Mouse (Mus musculus) intestine, embryonic 15.5 days (tissue): ENCODE results near the gene Parvb. TPM values are rescaled to one million over a fixed set of nuclear protein-coding genes. Genes with fewer than 3 reads are reported as not detected.
A peak's percentile ranks its signal among the peaks of the same experiment; 100 is the strongest.

Experiments
- ATAC-seq: fragments of 200-750 bp; cut with Nextera tagmentation; 2 replicates; pipeline ENCODE4 v1.8.0; 2017; ENCODE audit warnings: moderate TSS enrichment, moderate library complexity
- H3K27ac ChIP-seq: fragments of 300-500 bp; sonication (generic); 2 replicates; pipeline ENCODE4 v1.5.1; 2015; ENCODE audit warnings: mild to moderate bottlenecking, inconsistent platforms
- H3K27me3 ChIP-seq: fragments of 300-500 bp; sonication (generic); replicated peaks from 2 replicates; pipeline ENCODE4 v1.6.1; 2015; ENCODE audit warnings: inconsistent platforms
- H3K36me3 ChIP-seq: fragments of 300-500 bp; sonication (generic); 2 replicates; pipeline ENCODE4 v1.6.1; 2015; ENCODE audit warnings: inconsistent platforms
- H3K4me1 ChIP-seq: fragments of 300-500 bp; sonication (generic); replicated peaks from 2 replicates; pipeline ENCODE4 v1.6.1; 2015; ENCODE audit warnings: inconsistent platforms
- H3K4me2 ChIP-seq: fragments of 300-500 bp; sonication (generic); replicated peaks from 2 replicates; pipeline ENCODE4 v1.6.1; 2015; ENCODE audit warnings: mild to moderate bottlenecking, inconsistent platforms
- H3K4me3 ChIP-seq: fragments of 300-500 bp; sonication (generic); replicated peaks from 2 replicates; pipeline ENCODE4 v1.5.1; 2015; ENCODE audit warnings: inconsistent platforms
- H3K9ac ChIP-seq: fragments of 300-500 bp; sonication (generic); 2 replicates; pipeline ENCODE4 v1.6.1; 2015; ENCODE audit warnings: inconsistent platforms
- H3K9me3 ChIP-seq: fragments of 300-500 bp; sonication (generic); 2 replicates; pipeline ENCODE4 v1.6.1; 2016; ENCODE audit warnings: inconsistent platforms
- WGBS: fragments of 180-500 bp; shearing (Covaris S2); methylation state at CpG from one replicate; pipeline ENCODE4 v1.1.7; 2015; 5-methylcytosine and 5-hydroxymethylcytosine counted together
- polyA plus RNA-seq: library from polyadenylated mRNA; unstranded; fragments of >200 nt; fragmentation: Nextera tagmentation; extraction: Ambion mirVana; gene quantifications from 2 replicates; pipeline ENCODE4 v1.2.1, GENCODE M21; 2015

Gene Parvb
- polyA plus RNA-seq, 1 experiment from 2014 or later, result 3.9 TPM

- ATAC-seq, result no peak
- no peak overlapping the region for H3K9ac ChIP-seq
- no peak overlapping the region for H3K4me3 ChIP-seq
- H3K27ac ChIP-seq, result no peak overlapping the region
- 79% methylated on average over 5 of the region's 5 CpGs for WGBS
- no peak overlapping the region for H3K4me2 ChIP-seq
- no peaks in the 10 kb centered on the region for H3K9me3 ChIP-seq
- H3K4me1 ChIP-seq, result peaks cover 7% of the 10 kb centered on the region; the same call in 1 of the 2 replicates
- no peaks in the 10 kb centered on the region for H3K27me3 ChIP-seq
- H3K36me3 ChIP-seq, result no peaks in the 10 kb centered on the region
Measured at GRCm38 (mm10) chr15:84221539-84221938, 10.3 kb upstream of the Parvb start.

GRCm38 (mm10) chr15:84223423-84223822 lies 8.4 kb upstream of the Parvb start:
- no peak overlapping the region for H3K4me2 ChIP-seq
- no peak overlapping the region for H3K4me3 ChIP-seq
- H3K36me3 ChIP-seq, result no peaks in the 10 kb centered on the region
- ATAC-seq, result no peak
- no peaks in the 10 kb centered on the region for H3K27me3 ChIP-seq
- 32% methylated on average over 6 of the region's 6 CpGs for WGBS
- H3K9me3 ChIP-seq, result no peaks in the 10 kb centered on the region
- peaks cover 5% of the 10 kb centered on the region; the same call in 1 of the 2 replicates for H3K4me1 ChIP-seq
- H3K27ac ChIP-seq, result no peak overlapping the region
- no peak overlapping the region for H3K9ac ChIP-seq

DNA sequence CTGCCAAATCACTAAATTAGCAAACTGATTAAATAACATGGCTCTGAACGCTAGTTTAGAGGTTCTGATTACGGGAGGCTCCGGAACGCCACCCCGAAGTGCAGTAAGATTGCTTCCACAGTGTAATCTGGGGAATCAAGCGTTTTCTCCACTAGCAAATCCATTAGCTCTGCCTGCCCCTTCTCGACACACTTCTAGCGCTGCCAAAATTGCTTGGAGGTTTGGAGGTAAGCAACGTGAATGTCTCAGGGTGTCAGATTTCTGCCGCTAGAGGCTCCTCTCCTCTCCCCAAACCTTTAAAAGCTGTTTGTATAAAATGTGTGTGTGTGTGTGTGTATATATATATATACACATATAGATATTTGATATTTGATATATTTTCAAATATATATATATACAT lies 7.1 kb upstream of the Parvb start:
- Histone ChIP-seq H3K36me3 (no peaks in the 10 kb centered on the region), H3K4me2 (no peak overlapping the region), H3K27ac (no peak overlapping the region), H3K9ac (no peak overlapping the region), H3K4me3 (no peak overlapping the region), H3K4me1 (no peaks in the 10 kb centered on the region), H3K27me3 (no peaks in the 10 kb centered on the region), H3K9me3 (no peaks in the 10 kb centered on the region)
- 46% methylated on average over 10 of the region's 10 CpGs for WGBS
- no peak for ATAC-seq

- peaks cover 13% of the 10 kb centered on the region for H3K4me1 ChIP-seq
- no peaks in the 10 kb centered on the region for H3K36me3 ChIP-seq
- H3K9ac ChIP-seq, result no peak overlapping the region
- no peaks in the 10 kb centered on the region for H3K9me3 ChIP-seq
- no peak for ATAC-seq
- no peak overlapping the region for H3K4me2 ChIP-seq
- peaks cover 7% of the 10 kb centered on the region; the same call in 1 of the 2 replicates for H3K27me3 ChIP-seq
- 76% methylated on average over 15 of the region's 15 CpGs for WGBS
- no peak overlapping the region for H3K27ac ChIP-seq
- no peak overlapping the region for H3K4me3 ChIP-seq
Measured at GRCm38 (mm10) chr15:84226918-84227317, 4.9 kb upstream of the Parvb start.

DNA sequence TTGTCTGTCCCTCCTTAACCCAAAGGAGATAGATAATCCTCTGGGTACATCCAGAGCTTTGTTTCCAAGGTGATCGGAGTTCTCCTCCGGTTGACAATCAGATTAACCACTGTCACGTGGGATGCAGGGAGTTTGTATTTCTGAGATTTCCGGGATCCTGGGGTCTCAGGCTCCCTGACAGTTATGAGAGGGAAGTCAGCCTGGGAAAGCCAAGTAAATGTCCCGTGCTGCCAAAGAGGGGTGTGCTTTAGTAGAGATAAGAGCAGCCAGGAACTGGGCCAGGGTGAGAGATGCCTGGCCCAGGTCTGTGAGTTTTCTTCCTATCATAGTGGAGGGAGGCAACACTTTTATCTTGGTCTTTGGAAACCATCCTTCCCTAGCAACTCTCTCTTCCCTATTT lies 1.2 kb upstream of the Parvb start:
- 22% methylated on average over 5 of the region's 5 CpGs for WGBS
- peaks cover 7% of the 10 kb centered on the region; the same call in 1 of the 2 replicates for H3K27me3 ChIP-seq
- H3K4me3 ChIP-seq, result no peak overlapping the region
- H3K4me1 ChIP-seq, result peaks cover 16% of the 10 kb centered on the region
- no peaks in the 10 kb centered on the region for H3K9me3 ChIP-seq
- no peak overlapping the region for H3K27ac ChIP-seq
- no peaks in the 10 kb centered on the region for H3K36me3 ChIP-seq
- H3K4me2 ChIP-seq, result peak overlapping the region; percentile 88
- H3K9ac ChIP-seq, result no peak overlapping the region
- ATAC-seq, result peak; percentile 19; the same call in 1 of the 2 replicates

DNA sequence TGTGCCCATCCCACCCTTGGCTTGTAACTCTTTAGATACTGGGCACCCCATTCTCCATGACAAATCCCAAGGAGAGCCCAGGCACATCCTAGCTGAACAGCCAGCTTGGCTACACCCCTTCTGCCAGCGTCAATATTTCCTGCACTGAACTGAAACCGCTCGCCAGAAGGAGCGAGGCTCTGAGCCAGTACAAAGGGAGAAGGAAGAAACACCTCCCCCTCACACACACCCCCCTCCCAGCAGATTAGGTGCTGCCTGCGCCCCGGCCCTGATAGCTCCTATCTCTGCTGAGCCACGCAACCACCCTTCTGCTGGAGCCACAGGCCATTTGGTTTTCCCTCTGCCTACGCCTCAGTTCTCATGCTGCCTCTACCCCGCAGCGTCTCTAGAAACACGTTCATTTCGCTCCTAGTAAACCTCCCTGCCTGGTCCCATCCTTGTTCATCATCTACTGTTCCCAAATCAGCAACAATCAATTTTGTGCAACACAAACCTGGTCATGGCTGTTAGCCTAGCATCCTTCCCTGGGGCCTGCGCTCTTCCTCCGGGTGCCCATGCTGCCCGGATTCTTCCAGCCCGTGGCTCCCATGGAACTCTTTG lies 630 bp upstream of the Parvb start:
- peak; percentile 68 for ATAC-seq
- peak overlapping the region; percentile 88 for H3K4me2 ChIP-seq
- H3K27me3 ChIP-seq, result peaks cover 7% of the 10 kb centered on the region; the same call in 1 of the 2 replicates
- H3K27ac ChIP-seq, result 0 out of 2 replicates have a peak overlapping the region, but pooled peaks have one; percentile 10
- H3K9me3 ChIP-seq, result no peaks in the 10 kb centered on the region
- H3K4me1 ChIP-seq, result peaks cover 16% of the 10 kb centered on the region
- WGBS, result 9% methylated on average over 16 of the region's 16 CpGs
- no peak overlapping the region for H3K9ac ChIP-seq
- peak overlapping the region; percentile 47 for H3K4me3 ChIP-seq
- no peaks in the 10 kb centered on the region for H3K36me3 ChIP-seq

- Histone ChIP-seq H3K9me3 (no peaks in the 10 kb centered on the region), H3K36me3 (no peaks in the 10 kb centered on the region), H3K4me1 (peaks cover 16% of the 10 kb centered on the region), H3K4me3 (peak overlapping the region; percentile 47; the same call in 1 of the 2 replicates), H3K9ac (no peak overlapping the region), H3K4me2 (peak overlapping the region; percentile 88), H3K27me3 (peaks cover 7% of the 10 kb centered on the region; the same call in 1 of the 2 replicates), H3K27ac (no peak overlapping the region)
- ATAC-seq, result no peak
- 32% methylated on average over 8 of the region's 8 CpGs for WGBS
Measured at GRCm38 (mm10) chr15:84232609-84233008, 766 bp downstream of the Parvb start.

DNA sequence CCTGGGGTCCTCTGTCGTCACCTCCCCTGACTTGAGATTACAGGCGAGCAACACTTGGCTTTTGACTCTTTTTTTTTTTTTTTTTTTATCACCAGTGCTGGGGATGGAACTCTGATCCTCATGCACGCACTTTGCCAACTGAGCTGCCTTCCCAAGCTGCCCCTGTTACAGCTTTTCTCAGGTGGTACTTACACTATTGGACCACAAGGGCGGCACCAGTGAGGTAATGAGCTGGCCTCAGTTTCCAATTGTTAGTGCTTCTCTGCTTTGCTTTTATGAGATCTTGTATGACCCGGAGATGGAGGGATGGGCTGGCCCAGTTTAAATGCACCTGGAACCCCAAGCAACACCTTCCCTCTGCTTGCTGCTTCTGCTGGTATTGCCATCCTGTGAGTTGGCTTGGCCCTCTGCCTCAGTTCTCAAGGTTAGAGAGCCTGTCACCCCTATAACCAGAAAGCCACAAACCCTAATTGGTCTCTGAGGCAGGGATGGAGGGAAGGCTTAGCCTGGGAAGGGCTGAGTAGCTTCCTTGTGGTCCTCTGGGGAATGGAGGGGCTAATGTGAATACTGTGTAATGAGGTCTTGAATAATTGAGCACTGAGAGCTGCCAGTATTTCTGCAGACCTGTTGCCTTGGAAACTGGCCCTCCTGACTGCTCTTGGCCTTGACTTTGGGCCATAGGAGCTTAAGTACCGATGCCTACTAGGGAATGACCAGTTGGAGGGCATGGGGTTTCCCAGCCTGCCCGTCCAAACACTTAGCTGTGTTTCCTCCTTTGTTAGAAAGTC lies 3.1 kb downstream of the Parvb start:
- 85% methylated on average over 7 of the region's 7 CpGs for WGBS
- no peaks in the 10 kb centered on the region for H3K36me3 ChIP-seq
- peaks cover 7% of the 10 kb centered on the region for H3K27me3 ChIP-seq
- H3K4me2 ChIP-seq, result no peak overlapping the region
- H3K9me3 ChIP-seq, result no peaks in the 10 kb centered on the region
- peaks cover 29% of the 10 kb centered on the region for H3K4me1 ChIP-seq
- H3K4me3 ChIP-seq, result no peak overlapping the region
- no peak overlapping the region for H3K9ac ChIP-seq
- no peak for ATAC-seq
- H3K27ac ChIP-seq, result 0 out of 2 replicates have a peak overlapping the region, but pooled peaks have one; percentile 2

DNA sequence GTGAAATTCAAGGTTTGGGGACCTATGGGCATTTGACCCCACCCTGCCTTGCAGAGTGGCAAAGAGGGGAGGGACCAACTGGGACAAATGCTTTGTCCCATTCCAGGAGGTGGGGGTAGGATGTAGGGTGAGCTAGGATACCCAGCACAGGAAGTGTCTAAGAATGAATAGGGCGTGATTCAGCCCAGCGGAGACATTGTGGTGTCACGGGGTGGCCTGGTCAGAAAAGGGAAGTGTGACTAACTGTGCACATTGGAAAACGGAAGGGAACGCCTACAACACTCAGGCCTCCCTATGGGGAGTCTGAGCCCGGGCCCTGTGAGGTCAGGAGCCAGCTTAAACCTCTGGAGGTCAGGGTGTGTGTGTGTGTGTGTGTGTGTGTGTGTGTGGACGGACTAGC lies 3.8 kb downstream of the Parvb start:
- Histone ChIP-seq H3K27me3 (peaks cover 7% of the 10 kb centered on the region), H3K36me3 (no peaks in the 10 kb centered on the region), H3K9me3 (no peaks in the 10 kb centered on the region), H3K27ac (no peak overlapping the region), H3K4me2 (no peak overlapping the region), H3K4me3 (no peak overlapping the region), H3K4me1 (peaks cover 28% of the 10 kb centered on the region), H3K9ac (no peak overlapping the region)
- 82% methylated on average over 7 of the region's 7 CpGs for WGBS
- ATAC-seq, result peak; percentile 18; the same call in 1 of the 2 replicates

DNA sequence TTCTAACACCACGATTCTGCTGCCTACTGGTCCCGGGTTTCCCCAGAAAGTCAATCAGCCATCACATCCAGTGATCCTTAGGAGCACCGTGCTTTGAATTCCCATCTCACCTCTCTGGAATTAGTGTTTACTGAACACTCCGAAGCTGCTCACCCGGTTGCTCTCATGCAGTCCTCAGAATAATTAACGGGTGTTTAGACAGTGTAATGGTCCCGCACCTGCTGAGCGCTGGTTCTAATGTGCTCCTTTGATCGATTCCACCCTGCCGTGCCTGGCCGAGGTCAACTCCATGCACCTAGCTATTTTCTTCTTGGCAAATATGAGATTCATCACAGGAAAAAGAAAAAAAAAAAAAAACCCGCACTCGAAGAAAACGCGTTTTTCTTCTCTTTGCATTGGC lies 6.7 kb downstream of the Parvb start:
- Histone ChIP-seq H3K36me3 (no peaks in the 10 kb centered on the region), H3K9me3 (no peaks in the 10 kb centered on the region), H3K9ac (no peak overlapping the region), H3K27me3 (no peaks in the 10 kb centered on the region; the same call in 1 of the 2 replicates), H3K4me1 (peaks cover 13% of the 10 kb centered on the region; the same call in 1 of the 2 replicates), H3K27ac (no peak overlapping the region), H3K4me2 (peak overlapping the region; percentile 41), H3K4me3 (no peak overlapping the region)
- WGBS, result 18% methylated on average over 15 of the region's 15 CpGs
- ATAC-seq, result no peak

DNA sequence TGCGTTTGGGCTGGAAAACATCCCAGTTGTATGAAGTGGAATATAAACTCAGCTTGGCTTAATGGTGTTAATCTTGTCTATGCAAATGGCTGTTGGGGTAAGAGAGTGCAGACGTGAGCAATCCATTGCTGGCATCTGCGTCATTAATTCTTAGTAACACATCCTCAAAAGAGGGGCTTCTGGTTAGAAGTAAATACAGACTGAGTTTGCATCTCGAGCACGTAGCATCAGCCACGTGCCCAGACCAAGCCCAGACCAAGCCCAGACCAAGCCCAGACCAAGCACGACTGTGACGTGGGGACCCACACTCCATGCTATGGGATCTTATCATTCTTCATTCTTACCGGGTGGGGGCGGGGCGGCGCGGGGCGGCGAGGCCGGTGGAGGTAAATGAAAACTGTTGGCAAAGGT lies 7.2 kb downstream of the Parvb start:
- WGBS, result 6% methylated on average over 16 of the region's 16 CpGs
- H3K4me3 ChIP-seq, result no peak overlapping the region
- no peaks in the 10 kb centered on the region for H3K36me3 ChIP-seq
- no peak overlapping the region for H3K27ac ChIP-seq
- 0 out of 2 replicates have a peak, but pooled peaks have one; percentile 47 for ATAC-seq
- no peaks in the 10 kb centered on the region for H3K9me3 ChIP-seq
- H3K27me3 ChIP-seq, result no peaks in the 10 kb centered on the region; the same call in 1 of the 2 replicates
- H3K9ac ChIP-seq, result no peak overlapping the region
- peak overlapping the region; percentile 41 for H3K4me2 ChIP-seq
- H3K4me1 ChIP-seq, result peaks cover 13% of the 10 kb centered on the region; the same call in 1 of the 2 replicates

- 43% methylated on average over 7 of the region's 7 CpGs for whole genome bisulfite sequencing
- Histone ChIP-seq H3K36me3 (no peaks in the 10 kb centered on the region), H3K27ac (no peak overlapping the region), H3K9me3 (no peaks in the 10 kb centered on the region), H3K27me3 (no peaks in the 10 kb centered on the region; the same call in 1 of the 2 replicates), H3K9ac (no peak overlapping the region), H3K4me1 (peaks cover 13% of the 10 kb centered on the region; the same call in 1 of the 2 replicates), H3K4me3 (no peak overlapping the region), H3K4me2 (no peak overlapping the region)
- no peak for ATAC-seq
Measured at GRCm38 (mm10) chr15:84241520-84241919, 9.7 kb downstream of the Parvb start.
